Mouse (Mus musculus) testis, adult 2 months (tissue): ENCODE measurements at regions not wholly inside any gene's neighbourhood (a gene's known extent, or its start where the extent isn't known, plus 50 kb on each side); places are given as distances from the start of the nearest gene placed in this dataset.

Source experiments
- CTCF ChIP-seq: fragments of 200-500 bp; IDR thresholded peaks from 2 replicates; pipeline ENCODE4 v1.5.1; 2012; ENCODE audit warnings: low read depth, mild to moderate bottlenecking, inconsistent platforms, low read length, moderate library complexity; ENCODE audit not compliant: control insufficient read depth, insufficient read depth, insufficient replicate concordance
- POLR2A ChIP-seq: fragments of 200-500 bp; IDR thresholded peaks from 2 replicates; pipeline ENCODE4 v1.6.1; 2012; ENCODE audit warnings: low read depth, mild to moderate bottlenecking, inconsistent platforms, low read length, moderate library complexity; ENCODE audit not compliant: control insufficient read depth

GRCm38 (mm10) chr15:93850388-93850787 is 254.7 kb upstream of the Prickle1 start:
- no peak for TF ChIP-seq CTCF
- TF ChIP-seq POLR2A = no peak
